Mouse (Mus musculus): ENCODE results near the gene Gm20388. TPM values are rescaled to one million over a fixed set of nuclear protein-coding genes. Genes with fewer than 3 reads are reported as not detected.

Gene Gm20388
- polyA plus RNA-seq, 1 experiment = 49.7 TPM

GRCm38 (mm10) chr8:122807907-122808306 lies 2897.3 kb downstream of the Gm20388 start:
- Histone ChIP-seq H3K4me3 (ENCODE audit: insufficient read depth, low read depth, low read length) (no peak overlapping the region), H3K27me3 (replicated peaks; ENCODE audit: control insufficient read depth, insufficient read depth, low read length) (no peaks in the 10 kb centered on the region), H3K4me1 (ENCODE audit: control insufficient read depth, insufficient read depth, low read length) (no peaks in the 10 kb centered on the region), H3K36me3 (ENCODE audit: control insufficient read depth, insufficient read depth, low read length) (no peaks in the 10 kb centered on the region), H3K27ac (ENCODE audit: insufficient read depth, low read depth, low read length) (no peak overlapping the region)
- 95% methylated on average over 4 of the region's 4 CpGs for WGBS
- DNase-seq = no peak
- no peak for TF ChIP-seq POLR2A (IDR thresholded peaks at IDR 0.05; ENCODE audit: low read depth, low read length)
- no peak for TF ChIP-seq CTCF (conservative IDR thresholded peaks at IDR 0.05; ENCODE audit: insufficient read depth, insufficient read length, low read depth, low read length)

- no peak overlapping the region for H3K27ac ChIP-seq (ENCODE audit: insufficient read depth, low read depth, low read length)
- no peak for TF ChIP-seq CTCF (conservative IDR thresholded peaks at IDR 0.05; ENCODE audit: insufficient read depth, insufficient read length, low read depth, low read length)
- TF ChIP-seq POLR2A (IDR thresholded peaks at IDR 0.05; ENCODE audit: low read depth, low read length) = no peak
- no peak overlapping the region for H3K4me3 ChIP-seq (ENCODE audit: insufficient read depth, low read depth, low read length)
- H3K27me3 ChIP-seq (replicated peaks; ENCODE audit: control insufficient read depth, insufficient read depth, low read length) = no peaks in the 10 kb centered on the region
- 81% methylated on average over 8 of the region's 8 CpGs for WGBS
- DNase-seq = no peak
- no peaks in the 10 kb centered on the region for H3K4me1 ChIP-seq (ENCODE audit: control insufficient read depth, insufficient read depth, low read length)
- H3K36me3 ChIP-seq (ENCODE audit: control insufficient read depth, insufficient read depth, low read length) = no peaks in the 10 kb centered on the region
Measured at GRCm38 (mm10) chr8:122810376-122810775, 2899.7 kb downstream of the Gm20388 start.

DNA sequence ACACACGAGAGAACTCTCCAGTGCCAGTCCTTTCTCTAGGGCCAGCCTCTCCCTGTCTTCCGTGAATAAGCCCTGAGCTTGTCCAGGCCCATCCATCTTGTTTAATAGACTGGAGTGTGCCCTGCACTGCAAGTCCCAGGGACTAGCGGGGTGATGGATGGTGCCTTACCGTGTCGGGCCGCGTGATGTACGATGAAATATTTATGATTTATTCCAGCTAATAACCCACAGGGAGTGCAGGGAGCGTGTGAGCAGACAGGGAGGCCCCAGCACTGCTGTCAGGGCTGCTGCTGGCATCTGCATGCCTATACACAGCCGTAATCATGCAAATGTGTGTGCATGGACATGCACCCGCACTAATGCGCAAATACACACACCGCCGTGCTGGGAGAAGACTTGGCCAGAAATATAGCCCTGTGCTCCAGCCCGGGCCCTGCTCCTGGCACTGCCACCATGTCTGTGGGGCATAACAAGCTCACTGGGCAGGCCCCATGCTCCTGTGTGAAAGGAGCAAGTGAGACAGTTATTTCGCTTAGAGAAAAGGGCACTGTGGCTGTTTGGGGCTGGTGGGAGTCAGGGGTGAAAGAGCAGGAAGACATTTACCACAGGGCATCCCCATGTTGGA lies 2901.3 kb downstream of the Gm20388 start:
- no peak for DNase-seq
- H3K36me3 ChIP-seq (ENCODE audit: control insufficient read depth, insufficient read depth, low read length) = no peaks in the 10 kb centered on the region
- H3K4me3 ChIP-seq (ENCODE audit: insufficient read depth, low read depth, low read length) = no peak overlapping the region
- H3K27me3 ChIP-seq (replicated peaks; ENCODE audit: control insufficient read depth, insufficient read depth, low read length) = no peaks in the 10 kb centered on the region
- H3K4me1 ChIP-seq (ENCODE audit: control insufficient read depth, insufficient read depth, low read length) = no peaks in the 10 kb centered on the region
- WGBS = 77% methylated on average over 16 of the region's 16 CpGs
- no peak overlapping the region for H3K27ac ChIP-seq (ENCODE audit: insufficient read depth, low read depth, low read length)
- TF ChIP-seq POLR2A (IDR thresholded peaks at IDR 0.05; ENCODE audit: low read depth, low read length) = no peak
- no peak for TF ChIP-seq CTCF (conservative IDR thresholded peaks at IDR 0.05; ENCODE audit: insufficient read depth, insufficient read length, low read depth, low read length)

- Histone ChIP-seq H3K4me3 (ENCODE audit: insufficient read depth, low read depth, low read length) (no peak overlapping the region), H3K27me3 (replicated peaks; ENCODE audit: control insufficient read depth, insufficient read depth, low read length) (no peaks in the 10 kb centered on the region), H3K4me1 (ENCODE audit: control insufficient read depth, insufficient read depth, low read length) (no peaks in the 10 kb centered on the region), H3K27ac (ENCODE audit: insufficient read depth, low read depth, low read length) (no peak overlapping the region), H3K36me3 (ENCODE audit: control insufficient read depth, insufficient read depth, low read length) (no peaks in the 10 kb centered on the region)
- DNase-seq = no peak
- WGBS = 80% methylated on average over 14 of the region's 14 CpGs
- TF ChIP-seq POLR2A (IDR thresholded peaks at IDR 0.05; ENCODE audit: low read depth, low read length) = no peak
- TF ChIP-seq CTCF (conservative IDR thresholded peaks at IDR 0.05; ENCODE audit: insufficient read depth, insufficient read length, low read depth, low read length) = no peak
Measured at GRCm38 (mm10) chr8:122812610-122813250, 2902.1 kb downstream of the Gm20388 start.

GRCm38 (mm10) chr8:122814608-122815007 lies 2904.0 kb downstream of the Gm20388 start:
- WGBS = 66% methylated on average over 7 of the region's 7 CpGs
- no peaks in the 10 kb centered on the region for H3K4me1 ChIP-seq (ENCODE audit: control insufficient read depth, insufficient read depth, low read length)
- DNase-seq = no peak
- H3K27me3 ChIP-seq (replicated peaks; ENCODE audit: control insufficient read depth, insufficient read depth, low read length) = no peaks in the 10 kb centered on the region
- H3K36me3 ChIP-seq (ENCODE audit: control insufficient read depth, insufficient read depth, low read length) = no peaks in the 10 kb centered on the region
- TF ChIP-seq POLR2A (IDR thresholded peaks at IDR 0.05; ENCODE audit: low read depth, low read length) (no peak), CTCF (conservative IDR thresholded peaks at IDR 0.05; ENCODE audit: insufficient read depth, insufficient read length, low read depth, low read length) (no peak)
- no peak overlapping the region for H3K4me3 ChIP-seq (ENCODE audit: insufficient read depth, low read depth, low read length)
- H3K27ac ChIP-seq (ENCODE audit: insufficient read depth, low read depth, low read length) = no peak overlapping the region

DNA sequence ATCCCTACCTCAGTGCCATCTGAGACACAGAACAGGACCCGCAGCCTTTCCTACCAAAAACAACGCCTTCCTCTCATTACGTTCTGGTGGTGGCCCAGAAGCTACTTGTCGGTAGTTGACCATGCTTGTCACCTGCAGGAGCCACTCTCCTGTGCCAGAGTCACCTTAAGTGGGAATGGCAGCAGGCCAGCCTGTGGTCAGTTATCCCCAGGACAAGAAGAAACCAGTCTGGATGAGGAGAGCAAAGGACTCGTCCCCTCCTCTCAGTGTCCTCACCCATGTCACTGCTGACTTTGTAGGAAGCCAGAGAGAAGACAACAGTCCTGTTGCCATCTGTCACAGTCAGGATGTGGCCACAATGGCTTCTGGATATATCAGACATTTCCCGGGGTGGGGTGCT lies 2906.3 kb downstream of the Gm20388 start:
- Histone ChIP-seq H3K36me3 (ENCODE audit: control insufficient read depth, insufficient read depth, low read length) (no peaks in the 10 kb centered on the region), H3K4me1 (ENCODE audit: control insufficient read depth, insufficient read depth, low read length) (no peaks in the 10 kb centered on the region), H3K4me3 (ENCODE audit: insufficient read depth, low read depth, low read length) (no peak overlapping the region), H3K27ac (ENCODE audit: insufficient read depth, low read depth, low read length) (no peak overlapping the region), H3K27me3 (replicated peaks; ENCODE audit: control insufficient read depth, insufficient read depth, low read length) (no peaks in the 10 kb centered on the region)
- no peak for DNase-seq
- WGBS = 92% methylated on average over 6 of the region's 6 CpGs
- TF ChIP-seq CTCF (conservative IDR thresholded peaks at IDR 0.05; ENCODE audit: insufficient read depth, insufficient read length, low read depth, low read length) (no peak), POLR2A (IDR thresholded peaks at IDR 0.05; ENCODE audit: low read depth, low read length) (no peak)

DNA sequence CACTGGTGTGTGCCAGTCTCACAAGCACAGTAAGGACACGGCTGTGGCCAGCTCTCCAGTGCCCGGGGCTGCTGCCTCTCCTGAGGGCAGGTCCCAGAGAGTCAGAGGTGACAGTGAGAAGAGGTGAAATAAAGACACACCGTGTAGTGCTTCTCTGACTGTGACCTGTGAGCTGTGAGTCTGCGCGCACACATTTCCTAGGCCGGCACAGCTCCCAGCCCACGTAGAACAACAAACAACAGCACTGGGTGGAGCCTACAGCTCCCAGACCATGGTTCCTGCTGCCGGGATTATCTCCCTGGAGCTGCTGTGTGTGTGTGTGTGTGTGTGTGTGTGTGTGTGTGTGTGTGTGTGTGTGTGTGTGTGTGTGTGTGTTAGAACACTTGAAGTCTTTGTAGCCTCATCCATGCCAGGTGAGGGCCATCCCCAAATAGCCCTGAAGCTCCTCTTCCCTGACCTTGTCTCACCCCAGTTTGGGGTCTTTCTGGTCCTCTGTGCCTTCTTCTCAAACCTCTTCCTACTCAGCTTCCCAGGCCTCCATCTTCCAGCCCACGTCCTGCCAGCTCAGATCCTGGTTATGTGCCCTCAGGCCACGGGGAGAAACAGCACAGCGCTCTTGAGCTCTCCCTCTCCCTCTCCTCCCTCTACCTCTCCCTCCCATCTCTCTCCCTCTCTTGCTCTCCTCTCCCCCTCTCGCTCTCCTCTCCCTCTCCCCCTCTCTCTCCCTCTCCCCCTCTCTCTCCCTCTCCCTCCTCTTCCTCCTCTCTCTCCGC lies 2907.3 kb downstream of the Gm20388 start:
- no peak overlapping the region for H3K4me3 ChIP-seq (ENCODE audit: insufficient read depth, low read depth, low read length)
- WGBS = 61% methylated on average over 13 of the region's 13 CpGs

More for the DNA sequence above, 2907.3 kb downstream of the Gm20388 start:
- no peak overlapping the region for H3K27ac ChIP-seq (ENCODE audit: insufficient read depth, low read depth, low read length)
- H3K4me1 ChIP-seq (ENCODE audit: control insufficient read depth, insufficient read depth, low read length) = no peaks in the 10 kb centered on the region
- H3K27me3 ChIP-seq (replicated peaks; ENCODE audit: control insufficient read depth, insufficient read depth, low read length) = no peaks in the 10 kb centered on the region
- H3K36me3 ChIP-seq (ENCODE audit: control insufficient read depth, insufficient read depth, low read length) = no peaks in the 10 kb centered on the region
- DNase-seq = no peak
- no peak for TF ChIP-seq POLR2A (IDR thresholded peaks at IDR 0.05; ENCODE audit: low read depth, low read length)
- TF ChIP-seq CTCF (conservative IDR thresholded peaks at IDR 0.05; ENCODE audit: insufficient read depth, insufficient read length, low read depth, low read length) = no peak

Data from kidney, adult 2 months (tissue).